Mouse (Mus musculus) cortical plate, adult 2 months (tissue): ENCODE results near the gene Nfe2l3. TPM values are rescaled to one million over a fixed set of nuclear protein-coding genes. Genes with fewer than 3 reads are reported as not detected.

ENCODE experiments used
- H3K27ac ChIP-seq: fragments of 200-500 bp; 2 replicates; pipeline ENCODE4 v1.5.1; 2012; ENCODE audit warnings: low read length, control low read depth, inconsistent platforms; ENCODE audit not compliant: insufficient read depth
- H3K4me1 ChIP-seq: fragments of 200-500 bp; 2 replicates; pipeline ENCODE4 v1.6.1; 2011; ENCODE audit warnings: low read length; ENCODE audit not compliant: control insufficient read depth, insufficient read depth
- H3K4me3 ChIP-seq: fragments of 200-500 bp; 2 replicates; pipeline ENCODE4 v1.5.1; 2011; ENCODE audit warnings: mild to moderate bottlenecking, low read length, control low read depth; ENCODE audit not compliant: insufficient read depth
- CTCF ChIP-seq: fragments of 200-500 bp; IDR thresholded peaks from 2 replicates; pipeline ENCODE4 v1.5.1; 2011; ENCODE audit warnings: mild to moderate bottlenecking, control low read depth, low read length; ENCODE audit not compliant: insufficient read depth; ENCODE audit errors: extremely low read depth
- POLR2A ChIP-seq: fragments of 200-500 bp; IDR thresholded peaks from 2 replicates; pipeline ENCODE4 v1.6.1; 2011; ENCODE audit warnings: mild to moderate bottlenecking, low read length, control low read depth; ENCODE audit not compliant: insufficient read depth; ENCODE audit errors: extremely low read depth
- polyA plus RNA-seq: library from polyadenylated mRNA; depleted of rRNA; stranded (reverse); fragments of >200 nt; gene quantifications from 2 replicates; pipeline ENCODE4 v1.2.3, GENCODE M21; 2012; rRNA removed

Gene Nfe2l3
- polyA plus RNA-seq, 1 experiment: 3.3 TPM

- Histone ChIP-seq H3K4me3 (no peak overlapping the region), H3K27ac (no peak overlapping the region), H3K4me1 (no peaks in the 10 kb centered on the region)
- TF ChIP-seq POLR2A: no peak
- no peak for TF ChIP-seq CTCF
These were observed 53.2 kb downstream of the Nfe2l3 start for GRCm38 (mm10) chr6:51485646-51486045.

- H3K27ac ChIP-seq: no peak overlapping the region
- no peaks in the 10 kb centered on the region for H3K4me1 ChIP-seq
- no peak for TF ChIP-seq CTCF
- TF ChIP-seq POLR2A: no peak
- no peak overlapping the region for H3K4me3 ChIP-seq
These were observed 53.7 kb downstream of the Nfe2l3 start for GRCm38 (mm10) chr6:51486076-51486710.

- H3K27ac ChIP-seq: no peak overlapping the region
- no peaks in the 10 kb centered on the region for H3K4me1 ChIP-seq
- H3K4me3 ChIP-seq: no peak overlapping the region
- no peak for TF ChIP-seq CTCF
These were observed 54.3 kb downstream of the Nfe2l3 start for GRCm38 (mm10) chr6:51486731-51487130.

- Histone ChIP-seq H3K27ac (no peak overlapping the region), H3K4me3 (no peak overlapping the region)
These were observed 57.3 kb downstream of the Nfe2l3 start for GRCm38 (mm10) chr6:51489787-51490186.

GRCm38 (mm10) chr6:51497321-51498111 lies 65.0 kb downstream of the Nfe2l3 start:
- TF ChIP-seq POLR2A: no peak
- no peak for TF ChIP-seq CTCF
- H3K4me3 ChIP-seq: no peak overlapping the region
- H3K4me1 ChIP-seq: no peaks in the 10 kb centered on the region
- H3K27ac ChIP-seq: no peak overlapping the region

More at GRCm38 (mm10) chr6:51489787-51490186, 57.3 kb downstream of the Nfe2l3 start:
- TF ChIP-seq POLR2A: no peak
- H3K4me1 ChIP-seq: no peaks in the 10 kb centered on the region

GRCm38 (mm10) chr6:51505671-51506070 lies 73.2 kb downstream of the Nfe2l3 start:
- Histone ChIP-seq H3K4me1 (no peaks in the 10 kb centered on the region), H3K4me3 (no peak overlapping the region), H3K27ac (no peak overlapping the region)
- no peak for TF ChIP-seq POLR2A
- TF ChIP-seq CTCF: no peak

- TF ChIP-seq CTCF (no peak), POLR2A (no peak)
- no peak overlapping the region for H3K27ac ChIP-seq
- H3K4me1 ChIP-seq: no peaks in the 10 kb centered on the region
- no peak overlapping the region for H3K4me3 ChIP-seq
These were observed 75.1 kb downstream of the Nfe2l3 start for GRCm38 (mm10) chr6:51507556-51507955.

Other genes with a start within 250 kb of the Nfe2l3 start
- gene Hnrnpa2b1, start 37.2 kb downstream of the Nfe2l3 start, polyA plus RNA-seq: 529 and 566 TPM in 2 replicates
- gene Cbx3, start 37.7 kb downstream of the Nfe2l3 start, polyA plus RNA-seq: 81.3 and 85.2 TPM in 2 replicates
- gene Snx10, start 91.2 kb downstream of the Nfe2l3 start, polyA plus RNA-seq: 64.9 and 67.4 TPM in 2 replicates